Mouse (Mus musculus) neutrophil, adult 5-6 weeks (primary cell): ENCODE measurements around the gene Kcnk6. TPM values are rescaled to one million over a fixed set of nuclear protein-coding genes. Genes with fewer than 3 reads are reported as not detected.
A peak's percentile ranks its signal among the peaks of the same experiment; 100 is the strongest.
"Not testable (repeated sequence)": the region's sequence is repeated elsewhere in the genome, so short reads cannot be mapped to it uniquely, and the experiment has no call there.

Source experiments
- ATAC-seq: fragments of 151-379, 151-347 bp; 2 replicates; pipeline ENCODE4 v1.8.0; 2017; ENCODE audit warnings: mild to moderate bottlenecking, moderate TSS enrichment; ENCODE audit not compliant: insufficient number of reproducible peaks, poor library complexity, low FRiP score, severe bottlenecking; ENCODE audit errors: extremely low read depth
- total RNA-seq: library from RNA; stranded (forward); fragments of 200-1000 nt; gene quantifications from 2 replicates; pipeline ENCODE4 v1.2.3, GENCODE M21; 2017

Gene Kcnk6
- total RNA-seq, 1 experiment from 2014 or later: 3.7 TPM

GRCm38 (mm10) chr7:29213675-29214082, 18.6 kb downstream of the Kcnk6 start, which contains the start of gene Catsperg1:
Gene Catsperg1 (minus strand): TSS chr7:29214035.
- ATAC-seq: no peak

- not testable (repeated sequence) for ATAC-seq
These were observed 19.3 kb downstream of the Kcnk6 start for GRCm38 (mm10) chr7:29212775-29213560.

GRCm38 (mm10) chr7:29212199-29212765, 20.0 kb downstream of the Kcnk6 start:
- no peak for ATAC-seq

GRCm38 (mm10) chr7:29211415-29212198, 20.7 kb downstream of the Kcnk6 start:
- peak; percentile 65 for ATAC-seq

- peak; percentile 24; the same call in 1 of the 2 replicates for ATAC-seq
These were observed 21.3 kb downstream of the Kcnk6 start for GRCm38 (mm10) chr7:29211013-29211412.

- no peak for ATAC-seq
These were observed 29.7 kb downstream of the Kcnk6 start for GRCm38 (mm10) chr7:29202577-29202976.

GRCm38 (mm10) chr7:29194230-29194629, 38.1 kb downstream of the Kcnk6 start:
- ATAC-seq: not testable (repeated sequence)

- ATAC-seq: not testable (repeated sequence)
These were observed 51.0 kb downstream of the Kcnk6 start for GRCm38 (mm10) chr7:29181323-29181722.

GRCm38 (mm10) chr7:29180854-29181236, 51.5 kb downstream of the Kcnk6 start:
- no peak for ATAC-seq

GRCm38 (mm10) chr7:29180077-29180853, 52.0 kb downstream of the Kcnk6 start, which contains the start of gene Psmd8:
Gene Psmd8 (minus strand): TSS chr7:29180701.
- ATAC-seq: peak; percentile 94

GRCm38 (mm10) chr7:29179323-29179722, 53.0 kb downstream of the Kcnk6 start:
- ATAC-seq: no peak

GRCm38 (mm10) chr7:29178106-29178505, 54.2 kb downstream of the Kcnk6 start:
- no peak for ATAC-seq

GRCm38 (mm10) chr7:29172390-29173016, 59.8 kb downstream of the Kcnk6 start:
- ATAC-seq: no peak

Other genes starting within 250 kb of the Kcnk6 start
- gene Ryr1, start 107.3 kb downstream of the Kcnk6 start, total RNA-seq: 0.61 and 1.0 TPM in 2 replicates
- 108 and 138 TPM in 2 replicates for gene Rasgrp4, start 97.7 kb downstream of the Kcnk6 start, total RNA-seq
- gene Fam98c, start 76.3 kb downstream of the Kcnk6 start, total RNA-seq: 23.3 and 26.8 TPM in 2 replicates
- 0.47 TPM in 1 of 2 replicates, not detected in the other for gene Ggn, start 62.3 kb downstream of the Kcnk6 start, total RNA-seq
- gene Spred3, start 62.1 kb downstream of the Kcnk6 start, total RNA-seq: 0.58 and 0.98 TPM in 2 replicates
- gene Psmd8, start 51.8 kb downstream of the Kcnk6 start, total RNA-seq: 122 and 123 TPM in 2 replicates
- gene Catsperg1, start 18.5 kb downstream of the Kcnk6 start, total RNA-seq: 0.98 and 3.6 TPM in 2 replicates
- 4.4 and 5.2 TPM in 2 replicates for gene Yif1b, start 5.8 kb upstream of the Kcnk6 start, total RNA-seq
- gene 2200002D01Rik, start 16.0 kb upstream of the Kcnk6 start, total RNA-seq: 2.4 and 2.8 TPM in 2 replicates
- gene Spint2, start 49.4 kb upstream of the Kcnk6 start, total RNA-seq: 14.1 and 14.3 TPM in 2 replicates
- not detected in 2 replicates for gene Ppp1r14a, start 56.8 kb upstream of the Kcnk6 start, total RNA-seq
- gene Dpf1, start 71.4 kb upstream of the Kcnk6 start, total RNA-seq: not detected in 2 replicates